Mouse (Mus musculus) brain, adult 2 months (tissue): ENCODE results near the gene Ms4a6d.
A peak's percentile ranks its signal among the peaks of the same experiment; 100 is the strongest.
"Not testable (repeated sequence)": the region's sequence is repeated elsewhere in the genome, so short reads cannot be mapped to it uniquely, and the experiment has no call there.

ENCODE experiments used
- DNase-seq: peaks from one replicate; pipeline ENCODE4 v3.0.0; 2011; ENCODE audit warnings: low read depth, low spot score

The Ms4a6d gene

DNA sequence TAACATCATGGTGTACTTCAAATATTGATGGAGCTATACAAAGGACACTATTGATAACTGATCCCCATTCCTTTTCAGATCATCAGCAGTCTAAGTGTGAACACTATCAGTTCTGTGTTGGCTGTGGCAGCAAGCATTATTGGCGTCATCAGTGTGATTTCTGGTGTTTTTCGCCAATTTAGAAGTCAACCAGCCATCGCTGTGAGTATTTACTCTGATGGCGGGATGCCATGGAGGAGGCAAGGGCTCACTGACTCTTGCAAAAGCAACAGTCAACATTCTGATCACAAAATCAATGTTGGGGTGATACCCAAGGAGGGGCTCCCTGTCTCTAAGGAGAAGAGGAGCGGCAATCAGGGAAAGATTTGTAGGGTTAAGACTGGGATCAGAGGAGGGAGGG, 49.9 kb downstream of the Ms4a6d start:
- DNase-seq: no peak

- DNase-seq: no peak
Measured at GRCm38 (mm10) chr19:11547911-11548310, 56.7 kb downstream of the Ms4a6d start.

- DNase-seq: not testable (repeated sequence)
Measured at GRCm38 (mm10) chr19:11544383-11544782, 60.3 kb downstream of the Ms4a6d start.

GRCm38 (mm10) chr19:11540166-11540821, 64.4 kb downstream of the Ms4a6d start:
- DNase-seq: peak; percentile 7

DNA sequence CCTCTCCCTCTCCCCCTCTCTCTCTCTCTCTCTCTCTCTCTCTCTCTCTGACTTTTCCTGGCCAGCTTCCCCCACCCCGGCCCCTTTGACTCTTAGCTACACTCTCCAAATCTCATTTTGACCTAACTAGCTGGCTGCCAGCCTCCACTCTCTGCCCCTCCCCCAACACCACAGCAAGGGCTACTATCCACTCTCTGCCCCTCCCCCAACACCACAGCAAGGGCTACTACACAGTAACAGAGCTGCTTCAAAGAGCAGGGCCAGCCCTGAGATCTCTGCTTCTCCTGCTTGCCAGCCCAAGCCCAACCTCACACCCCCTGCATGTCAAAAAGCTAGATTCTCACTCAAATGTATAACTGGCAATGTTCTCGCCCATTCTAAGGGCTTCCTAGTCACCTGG, 67.3 kb downstream of the Ms4a6d start:
- DNase-seq: no peak
